Mouse (Mus musculus) gastrocnemius, postnatal 36 days (tissue): ENCODE data around the gene Tlk2. TPM values are rescaled to one million over a fixed set of nuclear protein-coding genes. Genes with fewer than 3 reads are reported as not detected.
A peak's percentile ranks its signal among the peaks of the same experiment; 100 is the strongest.

ENCODE experiments used
- DNase-seq, 2 experiments: peaks; one replicate each; pipeline ENCODE4 v3.0.0; 2022
- intact Hi-C: fragments of 180-260 bp; cut with DNase I; formaldehyde crosslinking; loops from one replicate; pipeline ENCODE4 v1.15.1; 2025
- total RNA-seq, 2 experiments: library from RNA; stranded (reverse); gene quantifications; 2 replicates each; pipeline ENCODE4 v1.2.3; 2021

The Tlk2 gene
- total RNA-seq, 2 experiments from 2014 or later: 37.4 to 41.1 TPM

- DNase-seq: no peak
- intact Hi-C loops: no loop called here
Measured at GRCm38 (mm10) chr11:105246785-105247184, 68.2 kb downstream of the Tlk2 start.

- DNase-seq: no peak
- intact Hi-C loops: no loop called here
Measured at GRCm38 (mm10) chr11:105247321-105247720, 68.7 kb downstream of the Tlk2 start.

- intact Hi-C loops: no loop called here
- no peak for DNase-seq
Measured at GRCm38 (mm10) chr11:105259733-105260132, 81.1 kb downstream of the Tlk2 start.

GRCm38 (mm10) chr11:105261116-105261515, 82.5 kb downstream of the Tlk2 start:
- intact Hi-C loops: no loop called here
- no peak for DNase-seq

GRCm38 (mm10) chr11:105261601-105262351, 83.2 kb downstream of the Tlk2 start:
- no peak for DNase-seq
- intact Hi-C loops: no loop called here

- DNase-seq: no peak
Measured at GRCm38 (mm10) chr11:105264506-105264905, 85.9 kb downstream of the Tlk2 start.

GRCm38 (mm10) chr11:105264988-105265387, 86.4 kb downstream of the Tlk2 start:
- intact Hi-C loops: no loop called here
- DNase-seq: no peak

More at GRCm38 (mm10) chr11:105264506-105264905, 85.9 kb downstream of the Tlk2 start:
- intact Hi-C loops: no loop called here

GRCm38 (mm10) chr11:105270155-105270554, 91.5 kb downstream of the Tlk2 start:
- intact Hi-C loops: loop anchor here (2.0 to 10.0 kb wide), 3 partner anchors 77 to 645 kb away; no protein-coding TSS in a partner anchor
- DNase-seq: peak in 1 of 2 experiments; percentile 43

GRCm38 (mm10) chr11:105280456-105280855, 101.8 kb downstream of the Tlk2 start:
- intact Hi-C loops: no loop called here
- no peak for DNase-seq

GRCm38 (mm10) chr11:105281291-105281690, 102.7 kb downstream of the Tlk2 start:
- intact Hi-C loops: no loop called here

GRCm38 (mm10) chr11:105281763-105282459, 103.3 kb downstream of the Tlk2 start:
- intact Hi-C loops: no loop called here
- no peak for DNase-seq

More at GRCm38 (mm10) chr11:105281291-105281690, 102.7 kb downstream of the Tlk2 start:
- peak in 1 of 2 experiments; percentile 21 for DNase-seq

GRCm38 (mm10) chr11:105282460-105282859, 103.9 kb downstream of the Tlk2 start:
- DNase-seq: peak in 1 of 2 experiments; percentile 53
- intact Hi-C loops: no loop called here

- intact Hi-C loops: no loop called here
- no peak for DNase-seq
Measured at GRCm38 (mm10) chr11:105283016-105283415, 104.4 kb downstream of the Tlk2 start.

- intact Hi-C loops: no loop called here
- no peak for DNase-seq
Measured at GRCm38 (mm10) chr11:105285720-105286119, 107.1 kb downstream of the Tlk2 start.

- DNase-seq: no peak
- intact Hi-C loops: no loop called here
Measured at GRCm38 (mm10) chr11:105289403-105289802, 110.8 kb downstream of the Tlk2 start.

- DNase-seq: peak; percentile 35 to 42
- intact Hi-C loops: no loop called here
Measured at GRCm38 (mm10) chr11:105291681-105292123, 113.1 kb downstream of the Tlk2 start.

GRCm38 (mm10) chr11:105292124-105293071, 113.8 kb downstream of the Tlk2 start, which contains the start of gene Mrc2:
Mrc2 (plus strand) TSS chr11:105292643.
- intact Hi-C loops: no loop called here

GRCm38 (mm10) chr11:105293101-105293581, 114.5 kb downstream of the Tlk2 start:
- peak; percentile 54 to 70 for DNase-seq
- intact Hi-C loops: no loop called here

More at GRCm38 (mm10) chr11:105292124-105293071, 113.8 kb downstream of the Tlk2 start, which contains the start of gene Mrc2:
- peak; percentile 70 to 74 for DNase-seq

- no peak for DNase-seq
- intact Hi-C loops: no loop called here
Measured at GRCm38 (mm10) chr11:105293901-105294494, 115.4 kb downstream of the Tlk2 start.

- intact Hi-C loops: no loop called here
- no peak for DNase-seq
Measured at GRCm38 (mm10) chr11:105296084-105296483, 117.5 kb downstream of the Tlk2 start.
